Mouse (Mus musculus) C2C12 (cell line): Measurements from ENCODE around the gene Pik3r5. TPM values are rescaled to one million over a fixed set of nuclear protein-coding genes. Genes with fewer than 3 reads are reported as not detected.

Source experiments
- H3K27me3 ChIP-seq: one replicate; pipeline ENCODE4 v1.6.1; 2011; ENCODE audit not compliant: control insufficient read depth, insufficient read depth, insufficient read length
- H3K36me3 ChIP-seq: one replicate; pipeline ENCODE4 v1.6.1; 2011; ENCODE audit not compliant: control insufficient read depth, insufficient read depth
- H3K4me3 ChIP-seq: one replicate; pipeline ENCODE4 v1.5.1; 2011; ENCODE audit warnings: mild to moderate bottlenecking, control low read depth; ENCODE audit not compliant: poor library complexity, insufficient read depth, severe bottlenecking
- H3K79me2 ChIP-seq: one replicate; pipeline ENCODE4 v1.6.1; 2011; ENCODE audit not compliant: control insufficient read depth, insufficient read depth
- H3K79me3 ChIP-seq: one replicate; pipeline ENCODE4 v1.6.1; 2011; ENCODE audit warnings: low read depth, control low read depth
- H3ac ChIP-seq: one replicate; pipeline ENCODE3; 2011; ENCODE audit warnings: low read depth; ENCODE audit not compliant: control insufficient read depth, insufficient read length
- CEBPB ChIP-seq: IDR thresholded peaks from one replicate; pipeline ENCODE4 v1.6.1; 2011; ENCODE audit warnings: low read depth, mild to moderate bottlenecking, control low read depth, moderate library complexity
- CTCF ChIP-seq: IDR thresholded peaks from one replicate; pipeline ENCODE4 v1.5.1; 2011; ENCODE audit not compliant: control insufficient read depth, insufficient read depth, insufficient read length
- FOSL1 ChIP-seq: IDR thresholded peaks from one replicate; pipeline ENCODE4 v1.8.0; 2011; ENCODE audit warnings: mild to moderate bottlenecking, low read length; ENCODE audit not compliant: poor library complexity, insufficient read depth, severe bottlenecking
- MAX ChIP-seq: IDR thresholded peaks from one replicate; pipeline ENCODE4 v1.6.1; 2011; ENCODE audit warnings: mild to moderate bottlenecking, control low read depth
- MYOD1 ChIP-seq: IDR thresholded peaks from one replicate; pipeline ENCODE4 v1.6.1; 2011; ENCODE audit warnings: low read depth; ENCODE audit not compliant: control insufficient read depth, insufficient read length
- MYOG ChIP-seq: IDR thresholded peaks from one replicate; pipeline ENCODE4 v1.6.1; 2011; ENCODE audit not compliant: control insufficient read depth, insufficient read length; ENCODE audit errors: extremely low read depth
- USF1 ChIP-seq: IDR thresholded peaks from one replicate; pipeline ENCODE4 v1.6.1; 2011; ENCODE audit warnings: low read depth, mild to moderate bottlenecking, control low read depth, moderate library complexity
- polyA plus RNA-seq: library from polyadenylated mRNA; unstranded; fragments of >200 nt; fragmentation: generic; extraction: Trizol; gene quantifications from one replicate; pipeline ENCODE4 v1.2.1, GENCODE M21; 2012; ENCODE audit warnings: missing spikeins

Pik3r5 gene
- polyA plus RNA-seq, 1 experiment = 0.89 TPM

- no peaks in the 10 kb centered on the region for H3K79me2 ChIP-seq
- H3K79me3 ChIP-seq = no peaks in the 10 kb centered on the region
- TF ChIP-seq FOSL1 (no peak), MYOD1 (no peak), MAX (no peak), USF1 (no peak), CTCF (no peak), MYOG (no peak), CEBPB (no peak)
Measured at GRCm38 (mm10) chr11:68474600-68474999, 42.7 kb downstream of the Pik3r5 start.

GRCm38 (mm10) chr11:68475676-68476075 is 43.8 kb downstream of the Pik3r5 start:
- Histone ChIP-seq H3K27me3 (no peaks in the 10 kb centered on the region), H3K79me3 (no peaks in the 10 kb centered on the region), H3ac (no peak overlapping the region), H3K36me3 (no peaks in the 10 kb centered on the region), H3K79me2 (no peaks in the 10 kb centered on the region), H3K4me3 (no peak overlapping the region)
- TF ChIP-seq CTCF = no peak
- no peak for TF ChIP-seq CEBPB
- TF ChIP-seq MAX = no peak
- TF ChIP-seq MYOG = no peak
- TF ChIP-seq FOSL1 = no peak
- no peak for TF ChIP-seq MYOD1
- no peak for TF ChIP-seq USF1

More at GRCm38 (mm10) chr11:68474600-68474999, 42.7 kb downstream of the Pik3r5 start:
- Histone ChIP-seq H3K36me3 (no peaks in the 10 kb centered on the region), H3K27me3 (no peaks in the 10 kb centered on the region), H3K4me3 (no peak overlapping the region), H3ac (no peak overlapping the region)

GRCm38 (mm10) chr11:68477661-68478060 is 45.7 kb downstream of the Pik3r5 start:
- H3K79me2 ChIP-seq = no peaks in the 10 kb centered on the region
- H3ac ChIP-seq = no peak overlapping the region
- no peaks in the 10 kb centered on the region for H3K27me3 ChIP-seq
- no peaks in the 10 kb centered on the region for H3K36me3 ChIP-seq
- no peaks in the 10 kb centered on the region for H3K79me3 ChIP-seq
- H3K4me3 ChIP-seq = no peak overlapping the region
- TF ChIP-seq USF1 = no peak
- TF ChIP-seq CEBPB = no peak
- TF ChIP-seq FOSL1 = no peak
- no peak for TF ChIP-seq MYOD1
- no peak for TF ChIP-seq CTCF
- TF ChIP-seq MYOG = no peak
- TF ChIP-seq MAX = no peak

- Histone ChIP-seq H3K36me3 (no peaks in the 10 kb centered on the region), H3K79me3 (no peaks in the 10 kb centered on the region), H3K79me2 (no peaks in the 10 kb centered on the region), H3K27me3 (no peaks in the 10 kb centered on the region), H3ac (no peak overlapping the region), H3K4me3 (no peak overlapping the region)
- no peak for TF ChIP-seq MYOD1
- no peak for TF ChIP-seq USF1
- TF ChIP-seq MYOG = no peak
- no peak for TF ChIP-seq MAX
- no peak for TF ChIP-seq CTCF
- TF ChIP-seq CEBPB = no peak
- TF ChIP-seq FOSL1 = no peak
Measured at GRCm38 (mm10) chr11:68478574-68478981, 46.7 kb downstream of the Pik3r5 start.

GRCm38 (mm10) chr11:68480660-68481059 is 48.7 kb downstream of the Pik3r5 start:
- Histone ChIP-seq H3K27me3 (no peaks in the 10 kb centered on the region), H3K36me3 (no peaks in the 10 kb centered on the region), H3ac (no peak overlapping the region), H3K4me3 (no peak overlapping the region), H3K79me3 (no peaks in the 10 kb centered on the region), H3K79me2 (no peaks in the 10 kb centered on the region)
- TF ChIP-seq FOSL1 (no peak), MAX (no peak), USF1 (no peak), CEBPB (no peak), MYOG (no peak), CTCF (no peak), MYOD1 (no peak)

- Histone ChIP-seq H3K79me3 (no peaks in the 10 kb centered on the region), H3K4me3 (no peak overlapping the region), H3ac (no peak overlapping the region), H3K36me3 (no peaks in the 10 kb centered on the region), H3K79me2 (no peaks in the 10 kb centered on the region), H3K27me3 (no peaks in the 10 kb centered on the region)
- TF ChIP-seq MYOD1 = no peak
- no peak for TF ChIP-seq MYOG
- no peak for TF ChIP-seq CEBPB
- no peak for TF ChIP-seq FOSL1
- TF ChIP-seq MAX = no peak
- no peak for TF ChIP-seq USF1
- TF ChIP-seq CTCF = no peak
Measured at GRCm38 (mm10) chr11:68482001-68482400, 50.1 kb downstream of the Pik3r5 start.
